Mouse (Mus musculus) midbrain, embryonic 15.5 days (tissue): ENCODE results near the gene Sap30. TPM values are rescaled to one million over a fixed set of nuclear protein-coding genes. Genes with fewer than 3 reads are reported as not detected.
"Not testable (repeated sequence)": the region's sequence is repeated elsewhere in the genome, so short reads cannot be mapped to it uniquely, and the experiment has no call there.

Source experiments
- ATAC-seq: fragments of 200-750 bp; cut with Nextera tagmentation; replicated peaks from 2 replicates; pipeline ENCODE4 v1.8.0; 2017; ENCODE audit warnings: moderate TSS enrichment
- H3K27ac ChIP-seq: fragments of 300-500 bp; sonication (generic); 2 replicates; pipeline ENCODE4 v1.5.1; 2015; ENCODE audit warnings: mild to moderate bottlenecking, inconsistent platforms
- H3K27me3 ChIP-seq: fragments of 300-500 bp; sonication (generic); replicated peaks from 2 replicates; pipeline ENCODE4 v1.6.1; 2015; ENCODE audit warnings: inconsistent platforms
- H3K36me3 ChIP-seq: fragments of 300-500 bp; sonication (generic); replicated peaks from 2 replicates; pipeline ENCODE4 v1.6.1; 2015; ENCODE audit warnings: inconsistent platforms
- H3K4me1 ChIP-seq: fragments of 300-500 bp; sonication (generic); 2 replicates; pipeline ENCODE4 v1.6.1; 2015; ENCODE audit warnings: inconsistent platforms
- H3K4me2 ChIP-seq: fragments of 300-500 bp; sonication (generic); 2 replicates; pipeline ENCODE4 v1.6.1; 2015; ENCODE audit warnings: inconsistent platforms, mild to moderate bottlenecking, moderate library complexity
- H3K4me3 ChIP-seq: fragments of 300-500 bp; sonication (generic); 2 replicates; pipeline ENCODE4 v1.5.1; 2015; ENCODE audit warnings: mild to moderate bottlenecking, inconsistent platforms
- H3K9ac ChIP-seq: fragments of 300-500 bp; sonication (generic); 2 replicates; pipeline ENCODE4 v1.6.1; 2015; ENCODE audit warnings: mild to moderate bottlenecking, inconsistent platforms
- H3K9me3 ChIP-seq: fragments of 300-500 bp; sonication (generic); 2 replicates; pipeline ENCODE4 v1.6.1; 2016; ENCODE audit warnings: inconsistent platforms
- WGBS: fragments of 180-500 bp; shearing (Covaris S2); methylation state at CpG from one replicate; pipeline ENCODE4 v1.1.7; 2015; ENCODE audit warnings: mixed read lengths; 5-methylcytosine and 5-hydroxymethylcytosine counted together
- polyA plus RNA-seq: library from polyadenylated mRNA; unstranded; fragments of >200 nt; fragmentation: Nextera tagmentation; extraction: Ambion mirVana; gene quantifications from 2 replicates; pipeline ENCODE4 v1.2.1, GENCODE M21; 2015

Sap30 gene
- polyA plus RNA-seq, 1 experiment from 2014 or later, result 32.6 TPM

DNA sequence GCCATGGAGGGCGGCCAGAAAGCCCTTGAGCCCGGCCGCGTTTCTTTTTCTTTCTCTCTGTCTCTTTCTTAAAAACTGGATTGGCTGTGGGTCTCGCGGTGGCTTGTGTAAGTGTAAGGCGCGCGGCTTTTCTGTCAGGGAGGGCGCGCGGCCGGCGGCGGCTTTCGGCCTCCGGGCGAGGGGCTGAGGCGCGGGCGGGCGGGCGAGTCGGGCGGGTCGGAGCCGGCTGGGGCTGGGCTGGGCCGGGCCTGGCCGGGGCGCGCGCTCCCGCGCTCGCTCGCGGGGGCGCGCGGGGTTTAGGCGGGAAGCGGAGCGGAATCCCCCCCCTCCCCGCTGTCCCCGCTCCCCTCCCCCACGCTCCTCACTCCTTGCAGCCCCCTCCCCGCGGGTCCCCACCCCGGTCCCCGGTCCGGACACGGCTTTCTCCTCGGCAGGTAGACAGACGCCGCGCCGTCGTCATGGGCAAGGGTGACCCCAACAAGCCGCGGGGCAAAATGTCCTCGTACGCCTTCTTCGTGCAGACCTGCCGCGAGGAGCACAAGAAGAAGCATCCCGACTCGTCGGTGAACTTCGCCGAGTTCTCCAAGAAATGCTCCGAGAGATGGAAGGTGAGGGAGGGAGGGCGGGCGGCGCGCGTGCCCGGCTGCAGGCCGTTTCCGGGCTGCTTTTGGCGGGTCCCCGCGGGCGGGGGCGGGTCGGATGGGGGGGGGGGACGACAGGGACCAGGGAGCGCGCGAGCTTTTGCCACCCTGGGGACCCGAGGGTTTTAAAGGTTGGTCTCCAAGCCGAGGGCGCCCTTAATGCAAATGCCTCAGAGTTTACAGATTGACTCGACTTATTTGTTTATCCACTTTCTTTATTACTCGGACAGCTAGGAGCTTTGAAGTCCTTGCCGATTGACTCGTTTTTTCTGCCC, 24.7 kb upstream of the Sap30 start:
- H3K4me1 ChIP-seq, result no peaks in the 10 kb centered on the region

DNA sequence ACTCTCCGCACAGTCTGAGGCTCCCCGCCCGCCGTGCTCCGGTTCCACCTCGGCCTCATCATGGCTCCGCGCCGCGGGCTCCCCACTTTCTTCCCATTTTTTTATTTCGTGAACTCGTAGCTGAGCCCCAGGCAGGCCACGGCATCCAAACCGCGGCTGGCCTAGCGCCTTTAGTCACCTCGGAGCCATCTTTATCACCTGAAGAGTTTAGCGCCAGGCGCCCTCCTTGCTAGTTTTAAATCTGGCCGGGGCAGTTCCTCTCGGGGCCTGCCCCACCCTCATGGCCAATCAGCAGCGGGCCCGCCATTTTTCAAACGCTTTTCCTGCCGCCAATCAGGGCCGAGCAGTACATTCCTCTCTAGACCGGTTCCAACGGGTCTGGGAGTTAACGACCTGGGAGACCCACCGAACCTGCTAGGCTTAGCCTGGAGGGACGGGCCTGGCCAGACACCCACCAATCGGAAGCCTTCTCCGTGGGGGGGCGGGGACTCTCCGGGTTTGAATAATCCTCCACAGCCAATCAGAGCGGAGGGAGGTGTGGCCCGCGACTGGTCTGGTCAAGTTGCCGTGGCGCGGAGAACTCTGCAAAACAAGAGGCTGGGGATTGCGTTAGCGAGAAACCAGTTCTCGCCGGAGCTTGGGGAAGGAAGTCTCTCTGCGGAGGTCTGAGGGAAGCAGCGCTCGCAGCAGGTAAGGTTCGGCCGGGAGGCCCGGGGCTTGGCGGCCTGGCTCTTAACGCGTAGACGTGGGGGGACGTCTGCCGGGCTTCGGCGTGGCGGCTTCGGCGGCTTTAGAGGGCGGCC, 23.9 kb upstream of the Sap30 start, which contains the start of gene Hmgb2:
Gene Hmgb2 (plus strand): TSS at position 592 of the 803 bp plus-strand sequence.
- no peaks in the 10 kb centered on the region for H3K36me3 ChIP-seq
- H3K4me2 ChIP-seq, result peak within 1 kb of the TSS; percentile 93
- ATAC-seq, result peak; percentile 100
- under 1% methylated on average over 63 of the region's 63 CpGs for WGBS
- peak within 1 kb of the TSS; percentile 88 for H3K9ac ChIP-seq
- H3K27me3 ChIP-seq, result no peaks in the 10 kb centered on the region
- no peaks in the 10 kb centered on the region for H3K9me3 ChIP-seq
- H3K27ac ChIP-seq, result peak within 1 kb of the TSS; percentile 98
- no peaks in the 10 kb centered on the region for H3K4me1 ChIP-seq
- H3K4me3 ChIP-seq, result peak within 1 kb of the TSS; percentile 94

More for the DNA sequence above, 24.7 kb upstream of the Sap30 start:
- H3K9me3 ChIP-seq, result no peaks in the 10 kb centered on the region
- peak overlapping the region; percentile 94 for H3K4me3 ChIP-seq
- peak overlapping the region; percentile 88 for H3K9ac ChIP-seq
- H3K36me3 ChIP-seq, result no peaks in the 10 kb centered on the region
- ATAC-seq, result peak; percentile 75
- H3K4me2 ChIP-seq, result peak overlapping the region; percentile 93
- WGBS, result under 1% methylated on average over 94 of the region's 96 CpGs
- no peaks in the 10 kb centered on the region for H3K27me3 ChIP-seq
- H3K27ac ChIP-seq, result peak overlapping the region; percentile 98

DNA sequence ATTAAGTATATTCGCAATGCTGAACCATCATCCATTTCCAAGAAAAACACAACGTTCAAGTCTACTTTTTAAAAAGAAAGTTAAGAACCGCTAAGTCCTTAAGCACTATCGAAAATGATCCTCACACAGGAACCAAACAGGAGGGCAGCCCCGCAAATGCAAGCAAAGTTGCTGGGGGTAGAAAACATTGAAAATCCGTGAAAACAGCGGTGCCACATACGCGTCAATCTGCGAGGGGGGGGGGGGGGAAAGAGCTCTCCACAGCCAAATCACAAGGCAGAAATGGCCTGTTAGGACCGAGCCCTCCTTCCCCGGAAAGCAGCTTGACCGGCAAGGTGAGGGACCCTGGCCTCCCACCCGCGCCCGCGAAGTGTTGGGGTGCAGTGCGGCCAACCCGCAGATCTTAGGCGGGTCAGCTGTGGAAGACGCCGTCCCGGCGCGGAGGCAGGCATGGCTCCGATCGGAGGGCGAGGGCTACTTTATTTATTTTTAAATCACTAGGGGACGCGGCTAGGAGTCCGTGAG, 23.2 kb upstream of the Sap30 start:
- H3K4me2 ChIP-seq, result peak overlapping the region; percentile 93
- peak overlapping the region; percentile 36 for H3K9ac ChIP-seq
- peak overlapping the region; percentile 98; the same call in 1 of the 2 replicates for H3K27ac ChIP-seq
- no peaks in the 10 kb centered on the region for H3K4me1 ChIP-seq
- H3K9me3 ChIP-seq, result no peaks in the 10 kb centered on the region
- ATAC-seq, result no peak
- WGBS, result 2% methylated on average over 31 of the region's 31 CpGs
- H3K4me3 ChIP-seq, result peak overlapping the region; percentile 94
- H3K36me3 ChIP-seq, result no peaks in the 10 kb centered on the region
- no peaks in the 10 kb centered on the region for H3K27me3 ChIP-seq

DNA sequence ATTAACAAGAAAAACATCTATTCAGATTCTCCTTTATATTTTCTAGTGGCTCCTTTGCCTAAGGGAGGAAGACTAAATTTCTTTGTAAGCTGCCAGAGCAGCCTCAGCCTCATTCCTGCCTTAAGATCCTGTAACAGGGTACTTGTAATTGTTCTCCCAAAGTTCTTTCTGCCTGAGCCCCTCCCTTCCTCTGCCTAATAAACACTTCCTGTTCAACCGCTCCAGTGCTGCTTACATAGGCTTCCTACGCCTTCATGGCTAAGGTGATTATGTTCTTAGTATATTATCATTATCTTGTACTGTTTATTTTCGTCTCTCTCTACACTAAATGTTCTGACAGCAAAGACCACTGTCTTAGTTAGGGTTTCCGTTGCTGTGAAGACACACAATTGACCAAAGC, 21.0 kb upstream of the Sap30 start:
- Histone ChIP-seq H3K9ac (no peak overlapping the region), H3K4me1 (no peaks in the 10 kb centered on the region), H3K4me2 (no peak overlapping the region), H3K27me3 (no peaks in the 10 kb centered on the region), H3K4me3 (no peak overlapping the region), H3K36me3 (no peaks in the 10 kb centered on the region), H3K9me3 (no peaks in the 10 kb centered on the region), H3K27ac (no peak overlapping the region)
- WGBS, result 81% methylated on average over 4 of the region's 4 CpGs
- no peak for ATAC-seq

DNA sequence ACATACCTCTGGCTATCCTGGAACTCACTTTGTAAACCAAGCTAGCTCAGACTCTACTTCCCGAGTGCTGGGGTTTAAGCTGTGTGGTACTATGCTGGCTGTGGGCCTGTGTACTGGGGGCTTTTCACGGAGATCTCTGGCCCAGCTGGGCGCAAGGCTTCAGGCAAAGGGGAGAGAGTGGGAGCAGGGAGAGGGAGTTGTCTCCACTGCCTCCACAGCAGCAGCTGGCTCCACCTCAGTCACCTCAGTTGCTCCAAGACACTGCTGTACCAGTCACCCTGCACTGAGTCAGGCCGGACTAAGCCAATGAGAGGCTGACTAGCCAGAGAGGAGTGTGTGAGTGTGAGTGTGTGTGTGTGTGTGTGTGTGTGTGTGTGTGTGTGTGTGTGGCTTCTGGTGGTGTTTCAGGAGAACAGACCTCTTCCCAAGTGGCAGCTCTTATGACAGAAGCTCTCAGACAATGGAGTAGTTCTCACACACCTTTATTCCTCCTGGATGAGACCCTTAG, 19.9 kb upstream of the Sap30 start:
- Histone ChIP-seq H3K27ac (no peak overlapping the region), H3K4me1 (no peaks in the 10 kb centered on the region), H3K27me3 (no peaks in the 10 kb centered on the region), H3K36me3 (no peaks in the 10 kb centered on the region), H3K4me2 (no peak overlapping the region), H3K4me3 (no peak overlapping the region), H3K9me3 (no peaks in the 10 kb centered on the region), H3K9ac (no peak overlapping the region)
- WGBS, result 88% methylated on average over 4 of the region's 4 CpGs
- ATAC-seq, result no peak

DNA sequence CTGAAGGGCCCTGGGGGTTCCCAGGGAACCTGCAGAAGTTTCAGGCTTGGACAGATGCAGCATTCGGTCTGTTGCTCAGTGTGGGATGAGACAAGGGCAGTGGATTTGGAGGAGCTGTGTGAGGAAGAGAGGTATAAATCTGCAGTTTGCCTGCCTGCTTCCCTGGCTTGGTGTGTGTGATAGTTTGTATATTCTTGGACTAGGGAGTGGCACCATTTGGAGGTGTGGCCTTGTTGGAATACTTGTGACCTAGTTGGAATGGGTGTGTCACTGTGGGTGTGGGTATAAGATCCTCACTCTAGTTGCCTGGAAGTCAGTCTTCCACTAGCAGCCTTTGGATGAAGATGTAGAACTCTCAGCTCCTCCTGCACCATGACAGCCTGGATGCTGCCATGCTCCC, 17.8 kb upstream of the Sap30 start:
- not testable (repeated sequence) for H3K4me2 ChIP-seq, H3K9ac ChIP-seq, H3K27me3 ChIP-seq, ATAC-seq, H3K4me1 ChIP-seq, H3K36me3 ChIP-seq, H3K9me3 ChIP-seq, H3K27ac ChIP-seq, H3K4me3 ChIP-seq
- WGBS, result 92% methylated on average over 1 of the region's 1 CpGs

DNA sequence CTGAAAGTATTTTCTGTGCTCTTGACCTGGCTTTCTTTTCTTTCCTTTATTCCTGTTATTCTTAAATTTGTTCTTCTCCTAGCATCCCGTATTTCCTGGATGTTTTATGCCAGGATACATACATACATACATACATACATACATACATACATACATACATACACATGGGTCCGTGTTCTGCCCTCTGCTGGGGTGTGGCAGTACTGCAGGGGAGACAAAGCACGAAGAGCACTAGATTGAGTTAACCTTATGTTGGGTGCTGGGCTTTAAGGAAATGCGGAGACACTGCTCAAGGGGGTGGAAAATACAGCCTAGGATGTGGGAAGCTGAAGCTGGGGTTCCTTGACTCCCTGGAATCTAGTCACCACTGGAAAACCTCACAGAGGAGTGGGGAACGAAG, 16.0 kb upstream of the Sap30 start:
- Histone ChIP-seq H3K4me2 (no peak overlapping the region), H3K9ac (no peak overlapping the region), H3K4me3 (no peak overlapping the region), H3K36me3 (no peaks in the 10 kb centered on the region), H3K4me1 (0 out of 2 replicates have a peak, but pooled peaks cover under 1% of the 10 kb centered on the region), H3K9me3 (no peaks in the 10 kb centered on the region), H3K27ac (no peak overlapping the region), H3K27me3 (no peaks in the 10 kb centered on the region)
- WGBS, result 58% methylated on average over 5 of the region's 5 CpGs
- ATAC-seq, result no peak

DNA sequence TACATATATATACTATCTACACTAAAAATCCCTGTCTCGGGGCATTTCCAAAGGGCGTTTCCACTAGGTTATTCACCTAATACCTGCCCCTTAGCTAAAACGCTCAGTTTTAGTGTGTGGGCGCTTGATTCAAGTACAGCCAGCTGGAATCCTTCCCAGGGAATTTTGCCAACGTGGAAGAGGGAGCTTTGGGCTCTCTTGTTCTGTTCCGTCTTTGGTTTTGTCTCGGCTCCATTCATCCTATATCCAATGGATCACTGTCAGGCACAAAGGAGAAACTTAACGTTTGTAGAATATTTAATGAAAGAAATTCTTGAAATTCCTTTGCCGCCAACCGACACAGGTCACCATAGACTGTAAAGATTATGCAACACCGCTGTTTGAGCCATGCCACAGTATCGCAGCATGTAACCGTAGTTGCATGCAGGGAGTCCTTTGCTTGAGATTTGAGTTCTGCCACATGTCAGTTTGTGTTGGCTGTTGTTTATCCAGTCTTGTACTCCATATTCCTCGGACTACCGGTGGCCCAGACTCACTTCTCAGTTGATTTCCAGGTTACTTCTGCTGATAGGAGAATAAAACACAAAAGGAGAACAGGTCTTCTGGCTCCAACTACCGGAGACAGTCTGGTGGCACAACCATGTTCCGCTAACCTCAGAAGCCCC, 11.3 kb upstream of the Sap30 start:
- H3K36me3 ChIP-seq, result no peaks in the 10 kb centered on the region
- H3K4me1 ChIP-seq, result 0 out of 2 replicates have a peak, but pooled peaks cover 4% of the 10 kb centered on the region
- H3K9ac ChIP-seq, result no peak overlapping the region
- H3K27ac ChIP-seq, result no peak overlapping the region; the same call in 1 of the 2 replicates
- H3K4me2 ChIP-seq, result peak overlapping the region; percentile 29
- H3K9me3 ChIP-seq, result no peaks in the 10 kb centered on the region
- ATAC-seq, result peak; percentile 59
- H3K4me3 ChIP-seq, result no peak overlapping the region
- no peaks in the 10 kb centered on the region for H3K27me3 ChIP-seq
- 45% methylated on average over 17 of the region's 17 CpGs for WGBS

DNA sequence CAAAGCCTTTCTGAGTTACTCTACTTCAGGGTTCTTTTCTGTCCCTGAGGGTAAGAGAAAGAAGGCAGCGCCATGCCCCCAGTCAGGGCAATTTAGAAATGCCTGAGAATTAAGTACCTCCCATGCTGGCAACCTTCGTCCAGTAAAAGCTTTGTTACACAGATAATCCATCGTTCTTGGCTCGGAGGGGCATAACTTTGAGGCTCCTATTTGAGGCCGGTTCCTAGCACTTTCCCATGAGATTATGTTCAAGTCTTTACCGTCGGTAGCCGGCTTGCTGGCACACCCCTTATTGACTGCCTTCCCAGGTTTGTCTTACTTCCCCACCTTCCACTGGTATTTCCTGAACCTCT, 10.8 kb upstream of the Sap30 start:
- no peaks in the 10 kb centered on the region for H3K36me3 ChIP-seq
- H3K27me3 ChIP-seq, result no peaks in the 10 kb centered on the region
- no peak overlapping the region; the same call in 1 of the 2 replicates for H3K27ac ChIP-seq
- H3K4me1 ChIP-seq, result 0 out of 2 replicates have a peak, but pooled peaks cover 4% of the 10 kb centered on the region
- peak; percentile 53 for ATAC-seq
- H3K9me3 ChIP-seq, result no peaks in the 10 kb centered on the region
- H3K4me3 ChIP-seq, result no peak overlapping the region
- no peak overlapping the region for H3K9ac ChIP-seq
- H3K4me2 ChIP-seq, result peak overlapping the region; percentile 29
- WGBS, result 44% methylated on average over 8 of the region's 8 CpGs

DNA sequence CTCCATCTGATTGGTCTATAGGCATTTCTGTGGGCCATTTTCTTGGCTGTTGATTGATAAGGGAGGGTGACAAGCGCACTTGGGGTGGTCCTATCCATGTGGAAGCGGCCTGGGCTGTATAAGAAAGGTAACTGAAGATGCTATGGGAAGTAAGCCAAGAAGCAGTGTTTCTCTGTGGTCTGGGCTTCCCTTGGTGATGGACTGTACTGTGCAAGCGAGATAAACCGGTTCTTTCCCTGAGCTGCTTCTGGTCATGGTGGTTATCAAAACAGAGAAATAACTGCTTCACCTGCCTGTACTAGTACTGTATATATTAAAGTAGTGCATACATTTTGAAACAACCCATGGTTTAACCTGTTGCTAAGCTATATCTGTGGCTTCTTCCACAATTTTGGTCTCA, 4.2 kb upstream of the Sap30 start:
- 95% methylated on average over 4 of the region's 4 CpGs for WGBS
- no peak overlapping the region for H3K4me2 ChIP-seq
- no peak overlapping the region for H3K9ac ChIP-seq
- no peaks in the 10 kb centered on the region for H3K9me3 ChIP-seq
- no peak overlapping the region for H3K4me3 ChIP-seq
- H3K36me3 ChIP-seq, result no peaks in the 10 kb centered on the region
- H3K4me1 ChIP-seq, result peaks cover 4% of the 10 kb centered on the region; the same call in 1 of the 2 replicates
- no peaks in the 10 kb centered on the region for H3K27me3 ChIP-seq
- H3K27ac ChIP-seq, result no peak overlapping the region
- ATAC-seq, result no peak

DNA sequence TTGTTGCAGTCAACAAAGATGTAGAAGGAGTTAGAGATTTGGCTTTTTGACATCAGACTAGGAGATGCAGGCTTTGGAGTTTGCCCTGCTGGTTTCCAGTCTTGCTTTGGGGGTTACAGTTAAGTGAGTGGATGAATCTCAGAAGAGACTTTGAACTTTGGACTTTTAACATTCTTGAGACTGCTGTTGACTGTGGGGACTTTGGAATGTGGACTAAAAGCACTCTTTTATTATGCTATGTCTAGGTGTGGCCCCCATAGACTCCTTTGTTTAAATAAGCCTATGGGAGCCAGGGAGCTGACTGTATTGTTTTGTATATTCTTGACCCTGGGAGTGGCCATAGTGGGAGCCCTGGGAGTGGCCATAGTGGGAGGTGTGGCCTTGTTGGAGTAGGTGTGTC, 2.2 kb upstream of the Sap30 start:
- Histone ChIP-seq H3K4me3 (no peak overlapping the region), H3K4me2 (no peak overlapping the region), H3K9me3 (no peaks in the 10 kb centered on the region), H3K27me3 (no peaks in the 10 kb centered on the region), H3K36me3 (no peaks in the 10 kb centered on the region), H3K4me1 (peaks cover 13% of the 10 kb centered on the region), H3K27ac (no peak overlapping the region), H3K9ac (no peak overlapping the region)
- no peak for ATAC-seq
